Mouse (Mus musculus): ENCODE data around the gene Ankrd52. TPM values are rescaled to one million over a fixed set of nuclear protein-coding genes. Genes with fewer than 3 reads are reported as not detected.
A peak's percentile ranks its signal among the peaks of the same experiment; 100 is the strongest.

The Ankrd52 gene
- polyA plus RNA-seq, 1 experiment = 7.0 TPM

DNA sequence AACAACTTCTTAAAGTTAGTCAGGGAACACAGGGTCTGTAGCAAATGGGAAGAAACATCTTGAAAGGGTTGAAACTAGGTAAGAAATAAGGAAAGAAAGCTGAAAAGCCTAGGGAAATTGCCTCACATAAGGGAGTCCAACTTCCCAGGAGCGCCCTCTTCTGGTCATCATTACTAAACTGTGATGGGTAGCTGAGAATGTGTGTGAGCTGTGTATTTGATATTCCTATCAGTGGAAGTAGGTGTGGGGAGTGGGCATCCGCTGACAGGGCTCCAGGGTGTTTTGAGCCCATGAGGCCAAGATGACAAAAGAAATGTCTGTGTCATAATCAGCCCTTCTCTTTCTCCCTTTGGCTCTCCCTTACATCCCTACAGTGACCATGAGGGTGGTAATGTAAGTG lies 18.1 kb upstream of the Ankrd52 start:
- H3K4me1 ChIP-seq (ENCODE audit: control insufficient read depth, insufficient read depth, low read length) = no peaks in the 10 kb centered on the region
- H3K27ac ChIP-seq (ENCODE audit: control insufficient read depth, insufficient read depth, low read depth, low read length) = no peak overlapping the region
- no peak for TF ChIP-seq CTCF (IDR thresholded peaks at IDR 0.05; ENCODE audit: control insufficient read depth, insufficient read depth, insufficient replicate concordance, low read depth, low read length)
- no peak for TF ChIP-seq POLR2A (IDR thresholded peaks at IDR 0.05; ENCODE audit: control insufficient read depth, low read depth, low read length)
- H3K27me3 ChIP-seq (ENCODE audit: control insufficient read depth, insufficient read depth, low read length) = no peaks in the 10 kb centered on the region
- peaks cover 5% of the 10 kb centered on the region; the same call in 1 of the 2 replicates for H3K36me3 ChIP-seq (ENCODE audit: control insufficient read depth, insufficient read depth, low read length)
- no peak overlapping the region for H3K4me3 ChIP-seq (ENCODE audit: control insufficient read depth, low read depth, low read length)

DNA sequence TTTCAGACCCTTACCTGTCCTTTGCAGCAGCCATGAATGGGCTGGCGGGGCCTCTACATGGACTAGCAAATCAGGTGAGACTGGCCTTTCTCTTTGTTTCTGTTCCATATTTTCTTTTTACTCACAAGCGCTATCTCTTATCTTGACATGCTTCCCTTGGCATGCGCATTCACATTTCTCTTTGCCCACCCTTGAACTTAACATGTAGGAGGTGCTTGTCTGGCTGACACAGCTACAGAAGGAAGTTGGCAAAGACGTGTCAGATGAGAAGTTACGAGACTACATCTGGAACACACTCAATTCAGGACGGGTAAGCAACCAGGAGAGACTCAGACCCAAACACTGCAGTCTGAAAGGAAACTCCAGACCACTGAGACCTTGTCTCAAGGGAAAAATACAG lies 17.7 kb upstream of the Ankrd52 start:
- H3K27me3 ChIP-seq (ENCODE audit: control insufficient read depth, insufficient read depth, low read length) = no peaks in the 10 kb centered on the region
- TF ChIP-seq POLR2A (IDR thresholded peaks at IDR 0.05; ENCODE audit: control insufficient read depth, low read depth, low read length) (no peak), CTCF (IDR thresholded peaks at IDR 0.05; ENCODE audit: control insufficient read depth, insufficient read depth, insufficient replicate concordance, low read depth, low read length) (no peak)
- H3K27ac ChIP-seq (ENCODE audit: control insufficient read depth, insufficient read depth, low read depth, low read length) = no peak overlapping the region
- H3K4me3 ChIP-seq (ENCODE audit: control insufficient read depth, low read depth, low read length) = no peak overlapping the region
- peaks cover 3% of the 10 kb centered on the region; the same call in 1 of the 2 replicates for H3K36me3 ChIP-seq (ENCODE audit: control insufficient read depth, insufficient read depth, low read length)
- H3K4me1 ChIP-seq (ENCODE audit: control insufficient read depth, insufficient read depth, low read length) = no peaks in the 10 kb centered on the region

DNA sequence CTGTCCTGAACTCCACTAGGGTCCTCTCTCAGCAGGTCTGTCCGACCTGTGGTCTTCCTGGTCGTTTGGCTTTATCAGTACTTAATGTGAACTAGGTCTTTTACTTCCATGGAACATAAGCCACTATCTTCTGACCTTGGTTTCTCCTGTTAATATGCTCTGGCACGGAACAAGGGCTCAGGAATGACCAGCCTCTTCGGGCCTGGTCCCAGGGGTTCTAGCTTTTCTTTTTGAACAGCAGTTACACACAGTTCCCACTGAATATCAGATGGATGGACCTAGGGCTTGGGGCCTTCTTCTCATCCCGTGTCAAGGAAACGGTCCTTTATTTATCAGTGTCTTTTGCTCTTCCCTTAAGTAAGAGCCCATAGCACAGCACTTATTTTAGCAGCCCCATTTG lies 15.1 kb upstream of the Ankrd52 start:
- H3K4me3 ChIP-seq (ENCODE audit: control insufficient read depth, low read depth, low read length) = no peak overlapping the region
- no peaks in the 10 kb centered on the region for H3K4me1 ChIP-seq (ENCODE audit: control insufficient read depth, insufficient read depth, low read length)
- TF ChIP-seq CTCF (IDR thresholded peaks at IDR 0.05; ENCODE audit: control insufficient read depth, insufficient read depth, insufficient replicate concordance, low read depth, low read length) = no peak
- no peak for TF ChIP-seq POLR2A (IDR thresholded peaks at IDR 0.05; ENCODE audit: control insufficient read depth, low read depth, low read length)
- H3K36me3 ChIP-seq (ENCODE audit: control insufficient read depth, insufficient read depth, low read length) = peaks cover 3% of the 10 kb centered on the region; the same call in 1 of the 2 replicates
- no peaks in the 10 kb centered on the region for H3K27me3 ChIP-seq (ENCODE audit: control insufficient read depth, insufficient read depth, low read length)
- peak overlapping the region; percentile 32; the same call in 1 of the 2 replicates for H3K27ac ChIP-seq (ENCODE audit: control insufficient read depth, insufficient read depth, low read depth, low read length)

DNA sequence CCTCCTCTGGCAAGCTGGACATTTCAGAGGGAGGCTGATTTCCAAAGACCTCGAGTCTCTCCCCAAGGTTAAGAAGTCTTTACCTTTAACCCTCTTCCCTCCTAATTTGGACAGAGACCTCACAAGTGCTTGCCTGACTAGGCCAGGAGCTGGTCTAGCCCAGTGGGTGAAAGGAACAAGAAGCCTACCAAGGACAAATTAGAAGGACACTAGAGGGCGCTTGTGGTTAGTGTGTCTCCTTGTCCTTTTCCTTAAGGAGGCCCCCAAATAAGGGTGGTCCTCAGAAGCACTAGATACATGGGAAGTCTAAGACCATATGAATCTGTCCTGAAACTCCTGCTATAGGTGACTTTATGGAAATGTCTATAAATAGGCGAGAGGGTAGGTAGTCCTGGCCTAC lies 14.3 kb upstream of the Ankrd52 start:
- no peak overlapping the region for H3K4me3 ChIP-seq (ENCODE audit: control insufficient read depth, low read depth, low read length)
- H3K4me1 ChIP-seq (ENCODE audit: control insufficient read depth, insufficient read depth, low read length) = no peaks in the 10 kb centered on the region
- no peak overlapping the region for H3K27ac ChIP-seq (ENCODE audit: control insufficient read depth, insufficient read depth, low read depth, low read length)
- peaks cover 3% of the 10 kb centered on the region; the same call in 1 of the 2 replicates for H3K36me3 ChIP-seq (ENCODE audit: control insufficient read depth, insufficient read depth, low read length)
- TF ChIP-seq CTCF (IDR thresholded peaks at IDR 0.05; ENCODE audit: control insufficient read depth, insufficient read depth, insufficient replicate concordance, low read depth, low read length) (no peak), POLR2A (IDR thresholded peaks at IDR 0.05; ENCODE audit: control insufficient read depth, low read depth, low read length) (no peak)
- H3K27me3 ChIP-seq (ENCODE audit: control insufficient read depth, insufficient read depth, low read length) = no peaks in the 10 kb centered on the region

DNA sequence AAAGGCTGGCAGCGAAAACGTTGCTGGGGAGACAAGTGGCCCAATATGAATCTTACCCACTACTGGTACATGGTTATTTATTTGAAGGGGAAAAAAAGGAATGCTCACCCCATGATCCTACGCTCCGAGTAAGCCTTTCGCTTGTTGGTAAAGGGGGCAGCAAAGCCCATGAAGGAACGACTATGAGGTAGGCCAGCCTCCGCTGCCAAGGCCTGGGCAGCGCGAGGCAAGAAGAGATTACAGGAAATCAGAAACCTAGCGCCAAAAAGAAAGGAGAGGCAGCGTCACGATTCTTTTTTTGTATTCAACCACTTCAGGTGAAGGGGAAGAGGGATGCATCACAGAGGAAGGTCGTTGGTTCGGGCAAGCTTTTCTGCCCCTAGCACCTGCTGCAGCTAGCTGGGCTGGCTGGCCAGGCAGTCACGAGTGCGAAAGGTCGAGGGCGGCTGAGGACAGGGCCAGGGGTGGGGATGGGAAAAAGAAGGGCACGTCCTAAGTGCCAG lies 9.0 kb upstream of the Ankrd52 start:
- peak overlapping the region; percentile 95 for H3K27ac ChIP-seq (ENCODE audit: control insufficient read depth, insufficient read depth, low read depth, low read length)
- peaks cover 16% of the 10 kb centered on the region for H3K4me1 ChIP-seq (ENCODE audit: control insufficient read depth, insufficient read depth, low read length)
- no peaks in the 10 kb centered on the region for H3K27me3 ChIP-seq (ENCODE audit: control insufficient read depth, insufficient read depth, low read length)
- H3K36me3 ChIP-seq (ENCODE audit: control insufficient read depth, insufficient read depth, low read length) = no peaks in the 10 kb centered on the region
- peak overlapping the region; percentile 96 for H3K4me3 ChIP-seq (ENCODE audit: control insufficient read depth, low read depth, low read length)
- no peak for TF ChIP-seq CTCF (IDR thresholded peaks at IDR 0.05; ENCODE audit: control insufficient read depth, insufficient read depth, insufficient replicate concordance, low read depth, low read length)
- no peak for TF ChIP-seq POLR2A (IDR thresholded peaks at IDR 0.05; ENCODE audit: control insufficient read depth, low read depth, low read length)

DNA sequence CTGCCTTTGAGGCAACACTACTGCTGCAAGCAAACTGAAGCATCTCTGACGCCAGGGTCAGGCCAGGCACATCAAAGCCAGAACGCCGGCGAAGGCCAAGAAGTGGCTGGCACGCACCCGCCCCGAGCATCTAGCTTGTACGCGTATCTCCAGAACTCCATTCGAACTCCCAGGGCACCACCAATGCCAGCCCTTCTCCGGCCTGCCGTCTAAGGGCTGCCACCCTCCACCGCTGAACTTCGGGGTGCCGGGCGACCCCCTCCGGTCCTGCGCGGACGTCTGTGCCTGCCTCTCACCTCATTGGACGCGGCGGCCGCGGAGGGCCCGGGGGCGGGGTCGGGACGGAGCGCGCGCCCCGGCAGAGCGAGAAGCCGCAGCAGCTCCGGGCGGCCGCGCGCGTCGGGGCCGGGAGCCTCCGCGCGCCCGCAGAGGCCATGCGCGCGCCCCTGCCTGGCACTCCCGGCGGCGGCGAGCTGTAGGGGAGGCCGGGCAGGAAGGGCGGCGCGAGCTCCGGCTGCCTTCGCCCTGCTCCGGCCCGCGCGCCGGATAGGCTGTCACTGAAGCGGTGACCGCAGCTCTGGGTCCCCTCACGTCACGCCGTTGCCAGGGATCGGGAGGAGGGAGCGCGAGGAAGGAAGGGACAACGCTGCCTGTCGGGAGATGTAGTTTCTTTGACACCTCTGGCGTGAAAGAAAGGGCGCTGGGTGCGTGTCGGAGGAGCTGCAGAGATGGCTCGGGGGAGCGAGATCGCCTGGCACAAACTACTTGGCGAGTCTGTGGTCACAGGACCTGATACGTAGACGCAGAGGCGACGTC lies 8.3 kb upstream of the Ankrd52 start, which contains the start of gene Coq10a:
Gene Coq10a (minus strand): TSS at position 596 of the 816 bp plus-strand sequence.
- Histone ChIP-seq H3K27ac (ENCODE audit: control insufficient read depth, insufficient read depth, low read depth, low read length) (peak within 1 kb of the TSS; percentile 95), H3K4me3 (ENCODE audit: control insufficient read depth, low read depth, low read length) (peak within 1 kb of the TSS; percentile 96), H3K4me1 (ENCODE audit: control insufficient read depth, insufficient read depth, low read length) (peaks cover 16% of the 10 kb centered on the region), H3K36me3 (ENCODE audit: control insufficient read depth, insufficient read depth, low read length) (no peaks in the 10 kb centered on the region), H3K27me3 (ENCODE audit: control insufficient read depth, insufficient read depth, low read length) (no peaks in the 10 kb centered on the region)
- peak; percentile 65 for TF ChIP-seq POLR2A (IDR thresholded peaks at IDR 0.05; ENCODE audit: control insufficient read depth, low read depth, low read length)
- peak; percentile 15; the same call in 1 of the 2 replicates for TF ChIP-seq CTCF (IDR thresholded peaks at IDR 0.05; ENCODE audit: control insufficient read depth, insufficient read depth, insufficient replicate concordance, low read depth, low read length)

DNA sequence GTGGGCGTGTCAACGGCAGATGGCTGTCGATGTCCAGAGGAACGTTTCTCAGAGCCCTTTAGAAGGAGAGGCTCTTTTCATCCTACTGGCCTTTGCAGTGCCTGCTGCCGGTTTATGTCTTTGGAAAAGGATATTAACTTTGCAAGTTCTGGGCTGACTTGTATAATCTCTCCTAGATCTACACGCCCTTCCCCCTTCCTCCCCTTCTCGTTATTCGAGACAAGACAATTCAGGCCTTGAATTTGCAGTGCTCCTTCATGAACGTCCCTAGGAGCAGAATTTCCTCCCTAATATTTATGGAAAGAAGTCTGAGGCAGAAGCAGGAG lies 7.7 kb upstream of the Ankrd52 start:
- no peaks in the 10 kb centered on the region for H3K27me3 ChIP-seq (ENCODE audit: control insufficient read depth, insufficient read depth, low read length)
- H3K4me3 ChIP-seq (ENCODE audit: control insufficient read depth, low read depth, low read length) = peak overlapping the region; percentile 96
- TF ChIP-seq POLR2A (IDR thresholded peaks at IDR 0.05; ENCODE audit: control insufficient read depth, low read depth, low read length) = 0 out of 2 replicates have a peak, but pooled peaks have one; percentile 5
- TF ChIP-seq CTCF (IDR thresholded peaks at IDR 0.05; ENCODE audit: control insufficient read depth, insufficient read depth, insufficient replicate concordance, low read depth, low read length) = no peak
- H3K4me1 ChIP-seq (ENCODE audit: control insufficient read depth, insufficient read depth, low read length) = peaks cover 16% of the 10 kb centered on the region
- H3K36me3 ChIP-seq (ENCODE audit: control insufficient read depth, insufficient read depth, low read length) = no peaks in the 10 kb centered on the region
- peak overlapping the region; percentile 95 for H3K27ac ChIP-seq (ENCODE audit: control insufficient read depth, insufficient read depth, low read depth, low read length)
